Mouse (Mus musculus) kidney, adult 18-20 months (tissue): ENCODE measurements at regions not wholly inside any gene's neighbourhood (a gene's known extent, or its start where the extent isn't known, plus 50 kb on each side); places are given as distances from the start of the nearest gene placed in this dataset.

Source experiments
- DNase-seq: peaks from one replicate; pipeline ENCODE4 v3.0.0; 2021

- DNase-seq = no peak
Observed at GRCm38 (mm10) chr2:92544364-92545151, 54.9 kb upstream of the Chst1 start.

- no peak for DNase-seq
Observed at GRCm38 (mm10) chr2:92540841-92541240, 58.7 kb upstream of the Chst1 start.

GRCm38 (mm10) chr2:92531996-92532395, 67.5 kb upstream of the Chst1 start:
- no peak for DNase-seq

DNA sequence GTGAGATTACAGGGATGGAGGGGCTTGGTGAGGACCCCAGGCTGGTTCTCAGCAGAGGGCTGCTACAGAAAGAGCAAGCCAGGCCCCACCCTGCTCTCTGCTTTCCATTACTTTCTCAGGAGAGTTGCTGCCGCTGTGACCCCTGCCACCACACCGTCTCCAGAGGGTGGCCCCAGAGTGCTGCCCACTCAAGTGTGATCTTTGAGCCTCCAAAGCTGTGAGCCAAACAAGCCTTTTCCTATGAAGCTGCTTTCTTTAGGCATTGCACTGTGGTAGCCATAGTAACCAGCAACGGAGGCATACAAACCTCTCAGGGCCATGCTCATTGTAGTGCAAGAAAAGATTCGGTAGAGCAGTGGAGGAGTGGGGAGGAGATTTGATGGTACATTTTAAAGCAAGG, 68.8 kb upstream of the Chst1 start:
- DNase-seq = no peak

DNA sequence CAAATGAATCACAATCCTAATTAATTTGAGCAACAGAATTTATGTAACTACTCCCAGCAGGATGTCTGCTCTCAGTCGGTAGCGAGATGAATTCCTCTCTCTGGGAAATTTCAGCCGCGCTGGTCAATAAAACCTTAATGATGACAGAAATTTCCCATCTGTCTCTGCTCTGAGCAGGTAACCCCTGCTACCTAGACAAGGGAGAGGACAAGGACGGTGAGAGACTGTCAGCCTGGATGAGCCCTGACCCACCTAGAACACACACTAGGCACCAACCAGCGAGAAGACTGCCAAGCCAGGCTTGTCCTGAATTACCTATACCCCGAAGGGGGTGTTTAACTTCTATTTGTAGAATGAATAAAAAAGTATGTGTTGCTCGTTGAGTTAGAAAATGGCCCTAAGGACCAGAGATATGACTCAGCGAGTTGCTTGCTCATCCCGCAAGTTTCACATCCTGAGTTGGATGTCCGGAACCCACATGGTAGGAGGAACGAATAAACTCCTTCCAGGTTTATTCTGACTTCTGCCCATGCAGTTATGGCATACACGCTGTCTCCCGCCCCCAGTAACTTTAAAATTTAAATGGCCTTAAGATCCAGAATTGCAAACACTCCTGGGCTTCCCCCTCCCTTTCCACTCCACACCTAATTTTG, 69.5 kb upstream of the Slc35c1 start:
- DNase-seq = no peak

DNA sequence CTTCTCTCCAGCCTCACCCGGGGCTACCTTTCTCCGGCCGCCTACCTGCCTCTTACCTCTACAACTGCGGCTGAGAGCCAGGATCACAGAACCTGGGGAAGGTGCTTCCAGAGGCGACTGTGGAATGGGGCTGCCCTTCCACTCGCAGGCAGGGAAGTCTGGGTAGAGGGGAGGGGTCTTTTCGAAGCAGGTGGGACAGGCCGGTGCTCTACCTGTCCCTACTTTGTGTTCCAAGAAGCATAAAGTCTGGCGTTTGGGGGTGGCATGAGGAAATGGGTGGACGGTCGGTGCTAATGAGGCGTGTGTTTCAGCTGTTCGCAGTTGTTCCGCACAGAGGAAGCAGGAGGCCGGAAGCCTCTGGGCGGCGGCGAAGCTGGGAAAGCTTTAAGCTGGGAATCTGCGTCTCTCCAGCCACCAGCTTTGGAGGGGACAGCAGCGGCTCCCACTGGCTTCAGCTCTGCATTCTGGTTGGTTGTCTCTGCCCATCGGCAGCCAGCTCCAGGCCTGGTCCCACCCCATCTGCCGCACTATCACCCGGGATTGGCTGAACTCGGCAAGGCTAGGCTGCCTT, 68.8 kb upstream of the Slc35c1 start:
- peak; percentile 79 for DNase-seq

- no peak for DNase-seq
Observed at GRCm38 (mm10) chr2:92528119-92528830, 67.9 kb upstream of the Slc35c1 start.

DNA sequence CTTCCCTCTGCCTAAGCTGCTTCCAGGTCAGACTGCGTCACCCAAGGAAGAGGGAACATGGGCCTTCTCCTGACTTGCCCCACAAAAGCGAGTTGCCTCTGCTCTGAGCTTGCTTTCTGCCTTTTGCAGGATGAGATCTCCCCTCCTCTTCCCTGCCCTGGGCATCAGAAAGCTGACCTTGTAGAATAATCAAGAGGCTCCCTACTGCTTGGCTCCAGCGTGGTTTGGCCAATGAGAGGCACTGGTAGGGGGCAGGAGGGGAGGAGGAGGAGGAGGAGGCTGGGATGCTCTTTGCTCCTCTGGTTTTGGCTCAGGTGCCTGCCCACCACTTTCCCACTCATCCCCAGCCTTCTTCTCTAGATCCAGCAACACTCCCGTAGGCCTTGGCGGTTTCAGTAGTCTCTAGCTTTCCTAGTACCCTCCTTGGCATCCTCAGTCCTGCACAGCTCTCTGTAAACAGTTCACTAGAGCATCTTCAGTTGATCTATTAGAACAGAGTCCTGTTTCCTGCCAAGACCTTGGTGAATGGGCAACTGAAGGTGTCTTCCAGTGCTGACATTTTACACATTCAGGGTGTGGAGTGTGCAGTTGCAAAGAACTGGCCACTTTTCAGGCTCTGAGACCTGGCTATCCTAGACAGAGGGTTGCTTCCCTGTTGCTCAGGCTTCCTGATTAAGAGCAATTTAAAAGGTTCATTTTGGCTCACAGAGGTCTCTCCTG, 66.5 kb upstream of the Slc35c1 start:
- no peak for DNase-seq

DNA sequence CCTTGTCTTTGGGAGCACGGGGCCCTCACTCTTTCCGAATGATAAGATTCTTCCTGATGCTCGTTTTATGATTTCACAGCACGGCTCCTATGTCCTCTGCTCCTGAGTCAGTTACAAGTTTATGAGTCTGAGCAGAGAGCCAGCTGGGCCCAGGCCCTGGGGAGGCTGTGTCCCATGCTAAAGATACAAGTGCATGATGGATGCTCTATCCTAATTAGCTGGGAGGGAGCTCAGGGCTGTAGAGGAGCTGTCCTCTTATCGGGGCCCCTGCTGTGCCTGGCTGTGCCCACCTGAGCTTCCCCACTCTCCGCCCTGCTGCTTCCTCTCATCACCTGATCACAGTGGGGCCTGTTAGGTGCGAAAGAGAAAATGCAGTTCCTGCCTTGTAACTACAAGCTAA, 65.3 kb upstream of the Slc35c1 start:
- DNase-seq = no peak

GRCm38 (mm10) chr2:92525062-92525623, 64.8 kb upstream of the Slc35c1 start:
- no peak for DNase-seq

DNA sequence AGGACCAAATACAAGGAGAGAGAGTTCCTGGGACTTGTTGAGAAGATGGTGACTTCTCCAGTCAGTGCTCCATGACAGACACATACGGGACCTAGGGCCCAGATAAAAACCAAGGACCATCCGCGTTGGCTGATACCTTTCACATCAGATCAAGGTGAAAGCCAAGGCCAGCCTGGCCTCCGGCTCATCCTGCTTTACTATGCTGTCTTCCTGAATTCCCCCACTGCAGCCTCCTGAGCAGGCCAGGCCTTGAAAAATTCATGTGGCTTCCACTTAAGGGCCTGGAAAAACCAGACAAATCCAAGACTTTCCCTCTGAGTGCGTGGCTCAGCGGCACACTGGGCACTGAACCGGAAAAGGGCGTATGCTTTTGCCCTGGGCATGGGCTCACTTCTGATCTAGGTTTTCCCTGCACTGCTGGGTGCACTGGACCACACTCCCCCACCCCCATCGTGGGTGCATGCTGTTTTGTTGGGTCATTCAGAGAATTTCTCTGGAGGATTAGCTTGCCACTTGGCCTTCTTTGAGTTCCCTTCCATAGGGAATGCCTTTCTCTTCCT, 64.1 kb upstream of the Slc35c1 start:
- peak; percentile 23 for DNase-seq

DNA sequence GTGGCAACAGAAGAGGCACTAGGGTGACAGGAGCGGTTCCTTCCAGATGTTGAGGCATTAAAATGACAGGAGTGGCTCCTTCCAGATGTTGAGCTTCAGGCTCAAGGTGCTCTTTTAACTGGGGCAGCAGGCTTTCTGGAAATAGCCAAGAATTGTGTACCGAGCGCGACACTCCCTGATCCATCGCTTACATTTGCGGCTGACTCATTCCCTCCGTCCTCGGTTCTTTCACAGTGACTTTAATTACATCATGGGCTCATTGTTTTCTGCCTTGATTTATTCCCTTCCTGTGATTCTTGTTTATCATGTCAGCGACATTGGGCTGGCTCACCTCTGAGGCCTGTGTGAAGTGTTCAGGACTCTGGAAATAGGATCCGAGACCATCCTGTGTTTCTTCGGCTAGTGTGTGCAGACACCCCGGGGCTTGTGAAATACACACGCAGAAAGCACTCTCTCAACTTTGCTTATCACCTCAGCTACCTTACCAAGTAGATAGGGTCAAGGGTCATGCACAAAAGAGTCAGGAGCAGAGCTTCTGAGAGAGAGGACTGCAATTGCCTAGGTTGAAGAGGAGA, 63.1 kb upstream of the Slc35c1 start:
- no peak for DNase-seq

DNA sequence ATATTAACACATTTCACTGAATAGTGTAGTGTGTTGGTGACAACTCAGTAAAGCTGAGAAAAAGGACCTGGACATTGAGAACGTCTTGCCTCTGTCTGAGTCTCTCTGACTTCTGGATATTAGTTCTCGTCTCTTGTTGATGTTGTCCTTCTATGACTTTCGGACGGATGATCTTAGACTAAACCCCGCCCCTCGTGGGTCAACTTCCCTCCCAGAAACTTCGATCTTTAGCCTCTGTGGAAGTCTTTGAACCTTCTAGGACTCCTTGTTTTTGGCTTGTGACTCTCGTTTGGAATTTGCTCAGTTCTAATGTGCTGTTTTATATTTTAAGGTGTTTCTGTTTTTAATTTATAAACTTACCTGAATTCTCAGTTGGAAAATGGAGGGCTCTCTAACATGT, 61.2 kb upstream of the Slc35c1 start:
- peak; percentile 46 for DNase-seq

- DNase-seq = no peak
Observed at GRCm38 (mm10) chr2:92519396-92519795, 59.1 kb upstream of the Slc35c1 start.

- no peak for DNase-seq
Observed at GRCm38 (mm10) chr2:92518891-92519290, 58.6 kb upstream of the Slc35c1 start.

DNA sequence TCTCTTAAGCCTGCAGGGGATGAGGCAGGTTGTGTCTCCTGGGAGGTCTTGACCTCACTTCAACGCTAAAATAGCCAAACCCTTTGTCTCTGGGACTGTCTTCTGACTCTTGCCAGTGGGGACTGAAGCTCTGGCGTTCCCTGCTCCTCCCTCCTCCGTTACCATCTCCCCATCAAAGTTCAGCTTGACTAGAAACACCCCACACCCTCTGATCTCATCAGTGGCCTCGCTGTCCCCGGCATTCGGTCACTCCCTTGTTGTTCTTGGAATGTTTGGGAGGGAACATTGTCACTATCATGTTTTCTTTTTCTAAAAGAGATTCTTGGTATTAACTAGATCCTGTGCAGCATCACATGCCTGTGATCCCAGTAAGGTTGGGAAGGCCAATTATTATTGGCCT, 54.6 kb upstream of the Slc35c1 start:
- no peak for DNase-seq

GRCm38 (mm10) chr2:92511771-92512744, 51.7 kb upstream of the Slc35c1 start:
- no peak for DNase-seq
